Mouse (Mus musculus) heart, adult 9 months (tissue): ENCODE measurements around the gene Sema6c.
"Not testable (repeated sequence)": the region's sequence is repeated elsewhere in the genome, so short reads cannot be mapped to it uniquely, and the experiment has no call there.

Experiments
- DNase-seq, 2 experiments: peaks; one replicate each; pipeline ENCODE4 v3.0.0; 2022; ENCODE audit warnings: low spot score in 2 of 2

Sema6c gene

DNA sequence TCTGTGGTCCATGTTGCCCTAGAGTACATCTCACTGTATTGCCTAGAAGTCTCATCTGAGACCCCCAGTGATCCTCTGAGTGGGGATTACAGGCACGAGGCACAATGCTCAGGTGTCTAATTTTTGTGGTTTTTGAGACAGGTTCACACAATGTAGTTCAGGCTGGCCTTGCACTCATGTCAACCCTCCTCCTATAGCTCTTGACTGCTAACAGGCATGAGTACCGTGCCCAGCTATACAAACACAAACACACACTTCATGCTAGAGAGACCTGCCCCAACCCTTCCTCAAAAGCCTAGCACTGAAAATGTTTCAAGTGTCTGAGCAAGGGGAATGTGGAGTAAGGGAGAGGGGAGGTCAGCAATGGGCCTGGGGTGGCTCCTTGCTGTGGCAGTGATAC lies 25.8 kb downstream of the Sema6c start:
- no peak for DNase-seq

DNA sequence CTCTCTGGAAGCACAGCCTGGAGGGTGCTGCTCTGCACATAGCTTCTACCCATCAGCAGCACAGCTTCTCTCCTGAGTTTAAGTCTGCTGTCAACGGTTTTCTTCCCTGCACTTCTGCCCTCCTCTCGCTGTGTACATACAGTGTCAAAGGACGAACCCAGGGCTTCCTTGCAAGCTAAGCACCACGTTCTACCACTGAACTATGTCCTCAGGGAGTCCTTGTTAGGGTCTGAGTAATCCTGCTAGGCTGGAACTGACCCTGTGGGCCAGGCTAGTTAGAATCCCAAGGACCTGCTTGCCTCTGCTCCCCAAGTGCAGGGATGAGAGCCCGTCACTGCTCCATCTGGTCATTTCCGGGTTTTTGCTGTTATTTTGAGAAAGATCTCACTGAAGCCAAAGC lies 26.6 kb downstream of the Sema6c start:
- no peak for DNase-seq

DNA sequence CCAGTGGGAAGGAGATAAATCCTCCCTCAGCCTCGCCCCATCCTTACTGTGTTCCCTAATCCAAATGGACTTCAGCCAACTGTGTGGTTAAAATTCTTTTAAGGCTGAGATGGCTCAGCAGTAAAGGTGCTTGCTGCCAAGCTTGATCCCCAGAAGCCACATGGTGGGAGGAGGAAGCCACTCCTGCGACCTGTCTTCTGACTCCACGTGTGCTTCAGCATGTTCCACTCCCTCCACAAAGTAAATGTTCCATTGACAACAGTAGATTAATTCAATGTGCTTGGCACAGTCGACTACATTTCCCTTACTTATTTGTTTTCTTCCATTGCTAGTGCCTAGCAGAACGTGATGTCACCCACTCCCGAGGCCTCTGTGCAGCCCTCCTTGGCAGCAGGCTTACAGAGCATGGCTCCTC lies 34.5 kb downstream of the Sema6c start:
- no peak for DNase-seq

GRCm38 (mm10) chr3:95195772-95196171 lies 35.5 kb downstream of the Sema6c start:
- DNase-seq = no peak

GRCm38 (mm10) chr3:95199101-95199500 lies 38.8 kb downstream of the Sema6c start:
- DNase-seq = no peak

GRCm38 (mm10) chr3:95200132-95200531 lies 39.9 kb downstream of the Sema6c start:
- peak in 1 of 2 experiments; percentile 7 for DNase-seq

- DNase-seq = no peak
Observed at GRCm38 (mm10) chr3:95200562-95200961, 40.3 kb downstream of the Sema6c start.

DNA sequence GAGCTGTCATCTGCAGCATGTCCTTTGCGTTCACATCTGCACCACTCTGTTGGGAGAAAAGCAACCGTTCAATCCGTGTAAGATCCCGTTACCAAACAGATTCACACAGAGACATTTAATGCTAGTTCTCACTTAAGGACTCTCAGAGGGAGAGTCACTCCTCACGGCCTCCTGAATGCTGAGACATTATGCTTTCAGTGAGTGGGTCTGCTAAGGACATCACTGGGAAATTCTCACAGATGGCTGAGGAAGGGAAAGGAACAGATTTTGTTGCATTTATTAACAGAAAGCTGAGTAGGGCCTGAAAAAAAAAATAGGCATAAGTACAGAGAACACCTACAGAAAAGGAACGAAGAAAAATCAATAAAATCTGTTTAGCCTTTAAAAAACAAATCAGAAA lies 43.6 kb downstream of the Sema6c start:
- DNase-seq = no peak

DNA sequence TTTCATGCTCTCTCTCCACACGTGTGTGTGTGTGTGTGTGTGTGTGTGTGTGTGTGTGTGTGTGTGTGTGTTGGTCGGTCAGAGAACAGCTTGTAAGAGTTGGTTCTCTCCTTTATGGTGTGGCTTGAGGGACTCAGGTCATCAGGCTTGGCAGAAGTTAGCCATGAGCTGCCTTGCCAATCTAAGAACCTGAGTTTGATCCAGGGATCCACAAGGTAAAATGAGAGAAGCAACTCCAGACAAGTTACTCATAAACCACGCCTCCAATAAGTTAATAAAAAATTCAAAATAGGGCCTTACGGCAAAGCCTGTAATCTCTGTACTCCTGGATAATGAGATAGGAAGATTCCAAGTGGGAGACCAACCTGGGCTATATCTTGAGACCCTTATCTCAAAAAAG lies 48.0 kb downstream of the Sema6c start:
- DNase-seq = no peak

DNA sequence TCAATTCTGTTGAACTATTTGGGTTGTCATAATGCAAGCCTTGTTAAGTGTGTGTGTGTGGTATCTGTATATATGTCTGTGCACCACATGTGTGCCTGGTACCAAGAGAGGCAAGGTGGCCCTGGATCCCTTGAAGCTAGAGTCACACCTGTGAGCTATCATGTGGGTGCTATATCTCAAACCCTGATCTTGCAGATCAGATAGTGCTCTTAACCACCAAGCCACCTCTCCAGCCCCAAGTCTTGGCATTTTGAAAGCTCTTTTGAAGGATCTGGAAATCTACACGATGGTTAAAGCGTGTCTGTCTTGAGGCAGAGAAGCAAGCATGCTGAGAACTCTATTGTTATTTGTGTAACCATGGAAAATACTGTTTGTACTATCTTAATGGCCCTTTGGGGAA lies 50.3 kb downstream of the Sema6c start:
- no peak for DNase-seq

- not testable (repeated sequence) for DNase-seq
Observed at GRCm38 (mm10) chr3:95212889-95213608, 52.8 kb downstream of the Sema6c start.

DNA sequence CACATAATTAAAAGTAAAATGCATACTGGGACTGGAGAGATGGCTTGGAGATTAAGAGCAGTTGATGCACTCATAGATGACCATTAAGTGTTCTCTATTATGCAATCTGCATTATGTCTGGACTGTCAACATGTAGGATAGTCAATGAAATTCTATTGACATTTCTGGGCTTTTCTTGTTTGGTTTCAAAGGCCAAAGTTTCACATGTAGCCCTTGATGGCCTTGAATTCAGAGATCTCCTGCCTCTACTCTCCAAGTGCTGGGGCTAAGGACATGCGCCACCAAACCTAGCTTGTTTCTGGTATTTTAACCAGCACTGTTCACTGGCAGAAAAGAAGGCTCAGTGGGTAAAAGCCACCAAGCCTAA lies 53.3 kb downstream of the Sema6c start:
- no peak for DNase-seq

GRCm38 (mm10) chr3:95216655-95217254 lies 56.5 kb downstream of the Sema6c start:
- DNase-seq = no peak

DNA sequence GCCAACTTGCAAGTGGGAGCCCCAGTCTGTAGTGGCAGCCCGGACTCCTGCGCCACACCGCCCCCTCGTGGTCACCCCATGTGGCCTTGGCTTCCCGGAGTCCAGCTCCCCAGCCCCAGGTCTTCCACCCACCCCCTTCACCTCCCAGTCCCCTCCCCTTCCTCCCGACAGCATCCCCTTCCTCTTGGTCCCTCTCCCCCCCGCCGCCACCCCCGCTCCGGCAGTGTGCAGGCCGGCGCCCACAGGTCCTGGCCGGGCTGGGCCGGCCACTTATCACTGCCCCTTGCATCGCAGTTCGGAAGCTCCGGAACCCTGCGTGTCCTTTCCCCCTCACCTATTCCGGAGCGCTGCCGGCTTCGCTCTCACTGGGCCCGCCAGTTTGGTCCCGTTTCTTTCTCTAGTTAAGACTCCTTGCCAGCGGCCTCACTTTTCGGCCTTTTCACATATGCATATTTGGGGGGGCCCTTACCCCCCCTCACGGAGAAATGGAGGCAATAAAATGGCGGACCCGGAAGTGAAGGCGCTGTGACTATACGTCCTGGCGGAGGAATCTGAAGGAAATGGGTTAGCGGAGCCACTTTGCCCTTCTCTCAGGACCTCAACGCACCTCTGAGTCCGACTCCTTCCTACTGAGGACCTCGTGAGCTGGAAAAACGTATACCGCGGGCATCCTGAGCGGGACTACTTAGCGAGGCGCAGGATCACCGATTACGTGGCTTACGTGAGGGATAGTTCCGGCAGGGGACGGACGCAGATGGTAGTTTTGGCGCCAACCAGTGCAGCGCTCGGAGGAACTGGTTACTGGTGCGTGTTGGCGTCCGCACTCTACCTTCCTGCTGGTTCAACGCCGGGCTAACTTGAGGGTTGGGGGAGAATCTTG lies 57.2 kb downstream of the Sema6c start, which contains the start of gene Gabpb2:
Gene Gabpb2 (minus strand): TSS at position 662 of the 880 bp plus-strand sequence.
- peak; percentile 94 to 96 for DNase-seq

DNA sequence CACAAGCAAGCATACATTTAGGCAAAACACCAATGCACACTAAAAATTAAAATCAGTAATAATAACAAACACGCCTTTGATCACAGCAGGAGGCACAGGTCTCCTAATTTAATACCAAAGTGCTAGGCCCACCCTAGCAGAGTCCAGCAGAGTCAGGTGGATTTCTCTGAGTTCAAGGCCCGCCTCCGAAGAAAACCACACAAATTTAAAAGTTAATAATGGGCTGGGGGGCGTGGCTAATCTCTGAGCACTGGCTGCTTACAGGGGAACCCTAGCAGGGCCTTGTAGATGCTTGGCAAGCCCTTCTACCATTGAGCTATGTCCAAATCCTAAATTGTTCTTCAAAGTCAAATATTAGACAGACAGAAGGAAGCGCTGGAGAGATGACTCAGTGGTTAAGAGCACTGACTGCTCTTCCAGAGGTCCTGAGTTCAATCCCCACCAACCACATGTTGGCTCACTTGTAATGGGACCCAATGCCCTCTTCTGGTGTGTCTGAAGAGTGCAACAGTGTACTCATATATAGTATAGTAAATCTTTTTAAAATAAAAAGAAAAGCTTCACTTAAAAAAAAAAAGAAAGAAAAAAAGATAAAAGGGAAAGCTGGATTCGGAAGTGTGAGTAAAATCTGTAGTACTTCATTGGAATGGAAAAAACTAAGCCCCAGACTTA lies 58.3 kb downstream of the Sema6c start:
- DNase-seq = no peak

DNA sequence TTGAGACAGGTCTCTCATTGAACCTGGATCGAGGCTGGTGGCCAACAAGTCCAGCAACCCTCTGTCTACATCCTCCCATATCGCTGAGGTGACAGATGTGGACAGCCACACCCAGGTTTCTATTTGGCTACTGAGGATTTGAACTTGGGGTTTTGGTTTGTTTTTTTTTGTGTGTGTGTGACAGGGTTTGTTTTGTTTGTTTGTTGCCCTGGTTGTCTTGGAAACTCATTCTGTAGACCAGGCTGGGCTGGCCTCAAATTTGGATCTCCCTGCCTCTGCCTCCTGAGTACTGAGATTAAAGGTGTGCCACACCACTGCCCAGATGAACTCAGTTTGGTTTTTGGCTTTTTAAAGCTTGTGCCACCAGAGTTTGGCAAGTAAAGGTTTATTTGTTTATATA lies 62.8 kb downstream of the Sema6c start:
- no peak for DNase-seq
